Mouse (Mus musculus) hindbrain, embryonic 16.5 days (tissue): Measurements from ENCODE around the gene Gm49673. TPM values are rescaled to one million over a fixed set of nuclear protein-coding genes. Genes with fewer than 3 reads are reported as not detected.
"Not testable (repeated sequence)": the region's sequence is repeated elsewhere in the genome, so short reads cannot be mapped to it uniquely, and the experiment has no call there.

Experiments
- ATAC-seq: fragments of 200-750 bp; cut with Nextera tagmentation; 2 replicates; pipeline ENCODE4 v1.8.0; 2017; ENCODE audit warnings: moderate TSS enrichment, moderate library complexity
- H3K27ac ChIP-seq: fragments of 300-500 bp; sonication (generic); 2 replicates; pipeline ENCODE4 v1.5.1; 2014; ENCODE audit warnings: low read depth, mild to moderate bottlenecking, control low read depth, low read length, moderate library complexity
- H3K27me3 ChIP-seq: fragments of 300-500 bp; sonication (generic); replicated peaks from 2 replicates; pipeline ENCODE4 v1.6.1; 2014; ENCODE audit warnings: low read length; ENCODE audit not compliant: control insufficient read depth, insufficient read depth
- H3K36me3 ChIP-seq: fragments of 300-500 bp; sonication (generic); 2 replicates; pipeline ENCODE4 v1.6.1; 2014; ENCODE audit warnings: mild to moderate bottlenecking, low read length, moderate library complexity, mixed read lengths; ENCODE audit not compliant: control insufficient read depth, insufficient read depth
- H3K4me1 ChIP-seq: fragments of 300-500 bp; sonication (generic); 2 replicates; pipeline ENCODE4 v1.6.1; 2014; ENCODE audit warnings: low read depth, low read length; ENCODE audit not compliant: control insufficient read depth, insufficient read depth
- H3K4me2 ChIP-seq: fragments of 300-500 bp; sonication (generic); 2 replicates; pipeline ENCODE4 v1.6.1; 2014; ENCODE audit warnings: mild to moderate bottlenecking, low read length, control low read depth, moderate library complexity
- H3K4me3 ChIP-seq: fragments of 300-500 bp; sonication (generic); 2 replicates; pipeline ENCODE4 v1.5.1; 2014; ENCODE audit warnings: mild to moderate bottlenecking, low read length, control low read depth, moderate library complexity
- H3K9ac ChIP-seq: fragments of 300-500 bp; sonication (generic); 2 replicates; pipeline ENCODE4 v1.6.1; 2014; ENCODE audit warnings: low read depth, mild to moderate bottlenecking, control low read depth, low read length, moderate library complexity
- H3K9me3 ChIP-seq: fragments of 300-500 bp; sonication (generic); 2 replicates; pipeline ENCODE4 v1.6.1; 2014; ENCODE audit warnings: mild to moderate bottlenecking, low read length, moderate library complexity; ENCODE audit not compliant: control insufficient read depth
- WGBS: fragments of 180-500 bp; shearing (Covaris S2); extraction: QIAGEN DNeasy Blood & Tissue Kit; methylation state at CpG from one replicate; pipeline ENCODE4 v1.1.7; 2014; 5-methylcytosine and 5-hydroxymethylcytosine counted together
- polyA plus RNA-seq: library from polyadenylated mRNA; unstranded; fragments of >200 nt; fragmentation: Nextera tagmentation; extraction: Ambion mirVana; gene quantifications from 2 replicates; pipeline ENCODE4 v1.2.1, GENCODE M21; 2015

Gene Gm49673
- polyA plus RNA-seq, 1 experiment from 2014 or later: 0.50 TPM

GRCm38 (mm10) chr17:8166454-8166853 is 18.9 kb upstream of the Gm49673 start:
- Histone ChIP-seq H3K36me3 (peaks cover 14% of the 10 kb centered on the region), H3K4me2 (peak overlapping the region; percentile 43)
- not testable (repeated sequence) for ATAC-seq, H3K27ac ChIP-seq, H3K9me3 ChIP-seq, H3K9ac ChIP-seq, H3K4me1 ChIP-seq, H3K4me3 ChIP-seq, H3K27me3 ChIP-seq
- 57% methylated on average over 2 of the region's 3 CpGs for WGBS

- 0% methylated on average over 11 of the region's 11 CpGs for WGBS
- peak overlapping the region; percentile 43 for H3K4me2 ChIP-seq
- H3K27me3 ChIP-seq, H3K27ac ChIP-seq, ATAC-seq, H3K4me1 ChIP-seq, H3K9ac ChIP-seq, H3K9me3 ChIP-seq: not testable (repeated sequence)
- peak overlapping the region; percentile 43 for H3K4me3 ChIP-seq
- H3K36me3 ChIP-seq: peaks cover 11% of the 10 kb centered on the region
These were observed 18.4 kb upstream of the Gm49673 start for GRCm38 (mm10) chr17:8165977-8166376.

- not testable (repeated sequence) for H3K27ac ChIP-seq, H3K36me3 ChIP-seq, H3K4me1 ChIP-seq, H3K9me3 ChIP-seq, ATAC-seq, H3K27me3 ChIP-seq
- Histone ChIP-seq H3K4me3 (peak overlapping the region; percentile 43), H3K4me2 (peak overlapping the region; percentile 43), H3K9ac (peak overlapping the region; percentile 49)
- 0% methylated on average over 29 of the region's 42 CpGs for WGBS
These were observed 18.0 kb upstream of the Gm49673 start for GRCm38 (mm10) chr17:8165608-8165945.

- peak; percentile 98 for ATAC-seq
- H3K27ac ChIP-seq, H3K27me3 ChIP-seq, H3K36me3 ChIP-seq, H3K4me1 ChIP-seq, H3K9me3 ChIP-seq: not testable (repeated sequence)
- H3K9ac ChIP-seq: peak within 1 kb of the TSS; percentile 49
- H3K4me3 ChIP-seq: peak within 1 kb of the TSS; percentile 43
- under 1% methylated on average over 12 of the region's 55 CpGs for WGBS
- peak within 1 kb of the TSS; percentile 43 for H3K4me2 ChIP-seq
These were observed 17.4 kb upstream of the Gm49673 start, which contains the start of gene Fgfr1op for GRCm38 (mm10) chr17:8164701-8165607. Gene Fgfr1op (plus strand): TSS chr17:8165501.

GRCm38 (mm10) chr17:8160969-8161368 is 13.4 kb upstream of the Gm49673 start:
- not testable (repeated sequence) for H3K9me3 ChIP-seq, H3K36me3 ChIP-seq

DNA sequence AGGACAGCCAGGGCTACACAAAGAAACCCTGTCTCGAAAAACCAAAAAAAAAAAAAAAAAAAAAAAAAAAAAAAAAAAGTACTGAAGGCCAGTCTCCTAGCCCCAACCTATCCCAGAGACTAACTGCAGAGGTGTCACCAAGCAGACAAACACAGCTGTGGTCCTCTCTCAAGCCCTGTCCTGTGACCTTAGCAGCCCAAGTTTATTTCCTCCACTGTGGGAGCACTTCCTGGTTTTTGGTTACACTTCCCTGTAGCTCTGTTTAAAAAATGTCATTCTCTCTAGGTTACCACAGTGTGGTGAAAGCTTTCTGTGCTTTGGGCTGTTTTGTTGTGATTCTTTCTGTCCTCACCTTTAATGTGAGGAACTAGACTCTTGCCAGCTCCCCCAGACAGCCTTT is 11.0 kb upstream of the Gm49673 start:
- not testable (repeated sequence) for H3K9me3 ChIP-seq, ATAC-seq, H3K36me3 ChIP-seq, H3K4me3 ChIP-seq, H3K27ac ChIP-seq, H3K4me2 ChIP-seq, H3K9ac ChIP-seq, H3K4me1 ChIP-seq, H3K27me3 ChIP-seq
- no CpG with 5 or more reads among the region's 1 CpGs for WGBS

More at GRCm38 (mm10) chr17:8160969-8161368, 13.4 kb upstream of the Gm49673 start:
- not testable (repeated sequence) for ATAC-seq, H3K4me3 ChIP-seq, H3K27ac ChIP-seq, H3K27me3 ChIP-seq, H3K4me2 ChIP-seq, H3K9ac ChIP-seq, H3K4me1 ChIP-seq
- WGBS: 50% methylated on average over 2 of the region's 3 CpGs

- not testable (repeated sequence) for H3K36me3 ChIP-seq, H3K9me3 ChIP-seq, ATAC-seq, H3K4me1 ChIP-seq, H3K4me3 ChIP-seq, H3K4me2 ChIP-seq, H3K27me3 ChIP-seq, H3K9ac ChIP-seq, H3K27ac ChIP-seq
- no CpG with 5 or more reads among the region's 8 CpGs for WGBS
These were observed 8.4 kb upstream of the Gm49673 start for GRCm38 (mm10) chr17:8155982-8156381.

DNA sequence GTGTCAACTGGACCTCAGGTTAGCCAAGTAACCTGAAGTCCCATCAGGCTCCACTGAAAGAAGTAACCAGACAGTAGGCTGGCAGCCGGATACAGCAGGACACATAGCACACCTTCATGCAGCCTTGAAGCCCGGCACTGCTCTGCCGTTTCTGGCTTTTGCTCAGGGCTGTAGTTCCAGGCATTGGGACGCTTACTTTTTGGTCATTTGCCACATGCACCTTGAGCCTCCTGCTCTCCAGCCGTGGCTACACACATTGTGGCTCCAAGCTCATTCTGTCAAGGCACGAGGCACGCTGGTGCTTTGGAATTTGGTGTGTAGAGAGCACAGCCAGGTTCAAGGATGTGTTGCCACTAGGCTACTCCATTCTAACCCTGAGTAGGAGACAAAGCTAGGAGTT is 7.4 kb upstream of the Gm49673 start:
- not testable (repeated sequence) for ATAC-seq, H3K9ac ChIP-seq, H3K27me3 ChIP-seq, H3K4me3 ChIP-seq, H3K27ac ChIP-seq, H3K9me3 ChIP-seq, H3K4me1 ChIP-seq, H3K4me2 ChIP-seq, H3K36me3 ChIP-seq
- WGBS: 88% methylated on average over 6 of the region's 7 CpGs

DNA sequence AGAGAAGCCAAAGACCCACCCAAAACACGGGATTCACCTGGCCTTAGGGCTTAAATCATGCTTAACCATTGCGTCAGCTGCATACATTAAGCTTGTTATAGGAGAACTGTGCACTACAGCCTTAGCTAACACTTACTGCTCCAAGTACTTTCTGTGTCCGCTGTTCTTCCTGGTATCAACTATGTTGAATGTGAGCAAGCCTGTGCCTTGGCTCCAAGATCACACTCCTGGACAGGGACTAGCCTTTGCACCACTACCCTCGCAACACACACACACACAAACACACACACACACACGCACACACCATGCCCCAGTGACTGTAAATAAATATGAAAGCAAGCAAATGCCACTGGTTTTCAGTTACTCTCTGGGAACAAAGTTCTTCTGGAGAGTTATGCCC is 657 bp downstream of the Gm49673 start:
- peak; percentile 2; the same call in 1 of the 2 replicates for ATAC-seq
- WGBS: 25% methylated on average over 4 of the region's 5 CpGs

More for the DNA sequence above, 657 bp downstream of the Gm49673 start:
- H3K36me3 ChIP-seq, H3K27me3 ChIP-seq, H3K9me3 ChIP-seq, H3K4me1 ChIP-seq, H3K27ac ChIP-seq, H3K9ac ChIP-seq: not testable (repeated sequence)
- Histone ChIP-seq H3K4me2 (peak overlapping the region; percentile 65), H3K4me3 (peak overlapping the region; percentile 51)
